Mouse (Mus musculus): ENCODE measurements at regions not wholly inside any gene's neighbourhood (a gene's known extent, or its start where the extent isn't known, plus 50 kb on each side); places are given as distances from the start of the nearest gene placed in this dataset.

GRCm38 (mm10) chr14:111877524-111877923, 202.6 kb downstream of the Slitrk5 start:
- no peak for ATAC-seq (ENCODE audit: low TSS enrichment)

DNA sequence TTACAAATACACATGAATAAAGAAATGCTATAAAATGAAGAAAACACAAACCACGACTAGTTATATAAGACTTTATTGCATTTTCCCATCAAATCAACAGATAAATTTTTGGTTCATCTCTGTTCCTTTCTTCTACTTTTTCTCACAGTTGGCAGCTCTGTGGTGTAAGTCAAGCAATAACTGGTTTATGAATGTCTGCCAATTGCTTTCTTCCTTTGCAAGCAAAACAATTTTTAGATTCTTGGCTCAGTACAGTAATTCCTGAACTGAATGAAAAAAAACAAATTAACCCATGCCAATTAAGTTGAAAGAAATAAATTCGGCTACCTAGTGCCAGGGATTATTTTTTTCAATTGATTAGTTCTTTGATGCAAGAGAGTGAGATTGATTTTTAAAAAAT, 203.1 kb downstream of the Slitrk5 start:
- peak; percentile 73; the same call in 1 of the 2 replicates for ATAC-seq (ENCODE audit: low TSS enrichment)

DNA sequence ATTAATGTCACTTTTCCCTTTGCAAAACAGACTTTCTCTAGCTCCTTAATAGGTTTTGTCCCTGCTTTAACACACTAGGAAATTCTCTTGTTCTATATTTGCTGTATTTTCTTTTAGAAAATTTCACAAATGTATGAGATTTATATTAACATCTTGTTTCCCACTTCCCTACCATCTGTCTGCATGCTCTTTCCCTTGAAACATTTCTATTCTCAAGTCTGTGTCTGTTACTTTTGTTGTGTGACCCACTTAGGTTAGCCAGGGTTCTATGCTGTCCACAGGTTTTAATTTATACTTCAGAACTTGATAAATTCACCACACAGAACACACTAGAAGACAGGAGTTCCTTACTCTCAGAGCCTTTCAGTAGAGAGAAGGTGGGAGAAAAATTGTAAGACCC, 209.1 kb downstream of the Slitrk5 start:
- peak; percentile 96 for ATAC-seq (ENCODE audit: low TSS enrichment)

DNA sequence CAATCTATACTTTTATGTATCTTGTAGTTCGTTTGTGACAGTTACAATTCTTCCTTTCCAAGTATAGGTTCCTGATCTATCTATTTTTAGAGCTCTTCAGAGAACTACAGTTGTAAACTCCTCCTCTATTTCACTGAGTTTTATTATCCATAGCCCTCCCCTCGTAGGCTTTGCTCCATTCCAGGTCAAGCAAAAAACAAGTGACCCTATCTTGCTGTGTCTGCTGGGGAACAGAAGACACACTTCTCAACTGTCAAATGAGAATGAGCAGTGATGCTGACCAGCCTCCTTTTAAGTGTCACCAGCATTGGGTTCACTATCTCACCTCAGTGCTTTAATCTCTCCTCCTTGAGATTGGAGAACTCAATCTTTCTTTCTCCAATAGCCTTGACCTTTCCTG, 212.8 kb downstream of the Slitrk5 start:
- ATAC-seq (ENCODE audit: low TSS enrichment), result no peak

DNA sequence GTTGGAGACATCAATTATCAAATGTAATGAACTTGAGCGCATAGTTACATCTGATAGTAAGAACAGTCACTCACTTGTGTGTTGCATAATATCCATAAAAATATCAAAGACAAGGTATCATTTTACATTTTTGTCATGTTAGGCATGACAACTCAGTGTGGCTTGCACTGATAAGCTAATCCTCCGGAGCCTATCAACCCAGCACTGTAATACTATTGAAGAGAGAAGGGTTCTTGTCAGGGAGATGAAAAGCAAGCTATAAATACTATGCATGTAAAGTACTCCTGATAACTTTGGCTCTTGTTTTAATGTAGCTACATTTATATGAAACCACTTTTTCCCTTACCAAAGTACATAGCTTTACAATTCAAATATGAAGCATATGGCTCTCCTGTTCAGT, 213.9 kb downstream of the Slitrk5 start:
- ATAC-seq (ENCODE audit: low TSS enrichment), result peak; percentile 72
